Mouse (Mus musculus) cerebellum, adult 18-20 months (tissue): ENCODE measurements around the gene Gm12253.

Experiments used
- DNase-seq, 2 experiments: peaks; one replicate each; pipeline ENCODE4 v3.0.0; 2021

Gene Gm12253

DNA sequence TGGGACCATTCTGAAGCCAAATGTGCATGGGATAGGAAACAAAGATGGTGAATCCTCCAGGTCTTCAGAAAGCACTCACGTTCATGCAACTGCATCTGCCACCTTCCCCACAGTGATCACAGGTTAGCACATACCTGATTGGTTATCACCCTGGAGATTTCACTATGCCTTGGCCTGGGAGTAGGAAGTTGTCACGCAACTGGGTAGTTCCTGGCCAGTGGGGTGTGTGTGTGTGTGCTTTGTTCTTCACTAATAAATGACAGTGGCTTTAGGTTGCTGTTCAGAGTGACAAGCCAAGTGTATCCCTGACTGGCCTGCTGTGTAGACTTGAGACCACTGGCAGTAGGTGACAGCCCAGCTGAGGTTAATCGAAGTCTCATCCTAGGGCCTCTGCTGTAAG lies at the start of gene Gm12253:
Gene Gm12253 (plus strand): TSS at position 301 of the 400 bp plus-strand sequence.
- no peak for DNase-seq

DNA sequence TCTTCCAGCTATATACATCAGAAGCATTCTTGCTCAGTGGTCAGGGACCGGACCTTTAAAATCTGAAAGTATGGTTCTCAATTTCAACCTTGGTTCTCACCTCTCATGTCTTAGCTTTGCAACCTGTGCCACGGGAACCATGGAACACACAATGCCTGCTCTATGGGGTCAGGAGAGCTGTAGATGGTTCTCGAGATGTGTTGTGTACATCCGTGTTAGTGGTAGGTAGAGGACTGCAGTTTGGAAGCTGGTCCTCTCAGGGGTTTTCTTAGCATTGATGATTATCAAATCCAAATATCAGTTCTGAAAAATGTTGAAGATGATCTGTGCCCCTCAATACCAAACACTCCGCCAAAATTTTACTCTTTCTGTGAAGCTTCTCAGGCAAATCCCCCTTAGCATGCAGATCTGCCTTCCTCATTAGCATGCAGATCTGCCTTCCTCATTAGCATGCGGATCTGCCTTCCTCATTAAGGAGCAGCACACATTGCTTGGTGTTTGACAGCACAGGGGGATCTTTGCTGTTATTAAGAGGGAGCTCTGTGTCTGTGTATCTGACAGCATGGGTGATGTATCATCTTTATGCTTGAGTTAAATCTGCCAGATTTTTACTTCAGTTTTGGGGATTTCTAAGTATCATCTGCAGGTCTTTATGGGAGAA lies 32.2 kb upstream of the Gm12253 start:
- no peak for DNase-seq

DNA sequence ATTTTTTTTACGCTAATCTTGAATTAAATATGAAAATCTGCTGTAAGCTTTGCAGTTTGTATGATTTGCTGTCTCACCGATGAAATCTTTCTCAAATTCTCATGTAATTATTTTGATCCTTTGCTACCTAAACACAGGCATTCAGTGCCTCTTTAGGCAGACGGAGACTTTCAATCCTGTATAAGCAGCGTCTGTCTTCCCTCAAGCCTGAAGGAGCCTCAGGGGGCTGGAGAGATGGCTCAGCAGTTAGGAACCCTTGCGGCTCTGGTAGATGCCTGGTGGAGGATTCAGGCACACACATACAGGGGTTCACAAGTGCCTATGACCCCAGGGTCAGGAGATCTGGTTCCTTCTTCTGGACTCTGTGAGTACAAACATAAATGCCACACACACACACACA lies 31.7 kb upstream of the Gm12253 start:
- no peak for DNase-seq

DNA sequence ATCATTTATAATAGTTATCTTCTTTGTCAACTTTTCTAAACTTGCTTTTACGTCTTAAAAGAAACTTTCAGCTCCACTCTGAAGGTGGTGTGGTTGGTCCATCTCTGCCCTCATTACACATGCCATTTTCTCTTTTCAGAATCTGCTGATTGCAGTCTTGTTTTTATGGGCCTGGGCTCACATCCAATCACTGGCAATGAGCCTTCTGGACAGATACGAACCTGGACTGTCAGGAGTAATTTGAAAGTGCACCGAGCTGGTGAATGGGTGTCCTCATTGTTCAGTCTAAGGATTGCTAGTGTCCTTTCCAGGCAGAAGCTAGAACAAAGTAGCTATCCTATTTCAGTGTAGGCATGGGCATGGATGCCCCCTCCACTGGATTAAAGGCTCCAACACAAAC lies 24.3 kb upstream of the Gm12253 start:
- no peak for DNase-seq

DNA sequence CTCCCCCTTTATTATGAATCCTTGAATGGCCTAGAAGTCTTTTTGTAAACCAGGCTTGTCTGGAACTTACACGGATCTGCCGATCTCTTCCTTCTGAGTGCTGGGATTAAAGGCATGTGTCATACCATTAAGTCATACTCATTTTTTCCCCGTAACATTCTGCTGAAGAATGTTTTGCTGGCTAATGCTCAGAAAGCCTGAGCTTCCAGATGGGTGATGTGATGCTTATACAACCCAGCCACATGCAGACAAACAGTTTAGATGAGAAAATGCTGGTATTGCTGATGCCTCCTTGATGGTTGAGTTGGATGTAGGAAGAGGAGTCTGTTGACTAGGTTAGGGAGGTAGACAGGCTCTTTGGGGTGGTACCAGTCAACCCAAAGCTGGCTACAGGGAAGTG lies 14.0 kb upstream of the Gm12253 start:
- DNase-seq, result no peak

DNA sequence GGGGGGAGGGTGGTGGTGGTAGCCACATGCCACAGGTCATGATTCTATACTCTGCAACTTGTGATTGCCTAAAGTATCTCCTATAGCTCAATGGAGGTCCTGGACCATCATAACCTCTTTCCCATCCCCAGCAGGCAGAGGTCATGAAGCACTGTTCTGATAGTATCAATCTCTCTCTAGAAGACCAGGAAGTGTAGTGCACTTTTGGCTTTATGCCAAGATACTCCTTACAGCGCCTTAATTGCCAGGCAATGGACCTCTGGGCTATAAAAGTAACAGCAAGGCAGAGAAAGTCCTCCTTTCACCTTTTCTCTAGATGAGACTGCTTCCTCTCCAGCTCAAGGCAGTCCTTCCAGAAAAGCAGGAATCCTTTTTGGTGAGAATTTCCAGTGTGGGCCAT lies 11.5 kb upstream of the Gm12253 start, which contains the start of gene 1810065E05Rik:
Gene 1810065E05Rik (plus strand): TSS at position 297 of the 400 bp plus-strand sequence.
- DNase-seq, result no peak

DNA sequence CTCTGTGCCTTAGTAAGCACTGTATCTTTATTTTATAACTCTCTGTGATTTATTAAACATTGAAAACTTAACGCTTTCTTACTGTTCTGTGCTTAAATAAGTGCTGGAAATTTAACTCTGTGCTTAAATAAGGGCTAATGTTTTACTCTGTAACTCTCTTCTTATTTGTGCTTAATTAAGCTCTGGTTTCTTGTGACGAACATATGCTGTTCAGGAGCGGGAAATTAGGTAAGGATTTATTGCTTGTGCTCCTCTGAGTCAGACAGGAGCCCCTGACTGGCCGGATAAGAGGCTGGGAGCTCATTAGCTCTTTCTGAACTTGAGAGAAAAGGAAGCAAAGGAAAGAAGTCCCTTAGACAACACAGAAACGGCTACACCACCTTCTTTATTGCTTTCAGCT lies 5.5 kb downstream of the Gm12253 start:
- DNase-seq, result no peak

DNA sequence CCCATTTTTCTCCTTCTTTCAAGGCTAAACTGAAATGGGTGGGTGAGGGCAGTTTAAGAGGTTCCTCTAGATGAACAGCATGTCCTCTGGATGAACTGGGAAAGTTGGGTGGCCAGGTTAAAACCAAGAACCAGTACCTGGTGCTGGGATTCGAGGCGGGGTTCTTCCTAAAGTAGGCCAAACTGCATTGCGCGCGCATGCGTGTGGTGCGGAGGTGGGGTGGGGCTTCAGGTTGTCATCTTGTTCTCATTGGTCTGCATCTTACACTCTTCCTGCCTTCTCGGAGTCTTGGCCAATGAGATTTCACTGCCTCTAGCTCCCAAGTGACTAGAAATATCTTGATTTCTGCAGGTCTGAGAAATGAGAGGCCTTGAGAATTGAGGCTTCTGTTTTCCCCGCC lies 20.4 kb downstream of the Gm12253 start, which contains the start of gene Lypd9:
Gene Lypd9 (minus strand): TSS at position 165 of the 400 bp plus-strand sequence.
- no peak for DNase-seq

DNA sequence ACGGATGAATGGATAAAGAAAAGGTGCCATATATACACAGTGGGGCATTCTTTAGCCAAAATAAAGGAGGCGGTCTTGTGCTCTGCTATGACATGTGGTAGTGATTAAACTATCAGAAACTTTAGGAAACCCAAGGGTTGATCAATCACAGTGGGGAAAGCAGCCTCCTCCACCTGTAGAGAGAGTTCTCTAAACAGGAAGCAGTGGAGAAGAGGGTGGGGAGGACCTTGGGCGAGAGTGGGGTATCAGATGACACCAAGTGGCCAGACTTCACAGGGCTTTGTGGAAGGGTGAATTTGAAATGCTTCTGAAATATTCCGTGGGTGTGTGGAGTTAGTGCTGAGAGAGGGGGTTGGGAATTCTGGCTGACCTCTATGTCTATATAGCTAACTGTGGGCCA lies 21.2 kb downstream of the Gm12253 start:
- DNase-seq, result no peak

DNA sequence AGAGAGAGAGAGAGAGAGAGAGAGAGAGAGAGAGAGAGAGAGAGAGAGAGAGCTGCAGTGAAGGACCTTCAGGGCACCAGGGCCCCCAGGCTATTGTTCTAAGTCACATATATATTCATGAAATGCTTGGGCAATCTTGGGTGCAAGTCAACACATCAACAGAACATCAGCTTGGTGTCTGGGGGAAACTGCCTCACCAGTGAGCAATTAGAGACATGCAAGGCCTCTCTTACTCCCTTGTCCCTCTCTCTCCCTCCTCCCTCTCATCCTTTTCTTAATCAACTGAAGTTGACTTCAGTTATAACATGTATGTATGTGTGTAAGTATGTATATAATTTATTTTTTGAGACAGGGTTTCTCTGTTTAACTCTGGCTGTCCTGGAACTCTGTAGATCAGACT lies 29.8 kb downstream of the Gm12253 start, which contains the start of gene Olfr30:
Gene Olfr30 (minus strand): TSS at position 101 of the 400 bp plus-strand sequence.
- DNase-seq, result no peak
